In the genomic region with DNA sequence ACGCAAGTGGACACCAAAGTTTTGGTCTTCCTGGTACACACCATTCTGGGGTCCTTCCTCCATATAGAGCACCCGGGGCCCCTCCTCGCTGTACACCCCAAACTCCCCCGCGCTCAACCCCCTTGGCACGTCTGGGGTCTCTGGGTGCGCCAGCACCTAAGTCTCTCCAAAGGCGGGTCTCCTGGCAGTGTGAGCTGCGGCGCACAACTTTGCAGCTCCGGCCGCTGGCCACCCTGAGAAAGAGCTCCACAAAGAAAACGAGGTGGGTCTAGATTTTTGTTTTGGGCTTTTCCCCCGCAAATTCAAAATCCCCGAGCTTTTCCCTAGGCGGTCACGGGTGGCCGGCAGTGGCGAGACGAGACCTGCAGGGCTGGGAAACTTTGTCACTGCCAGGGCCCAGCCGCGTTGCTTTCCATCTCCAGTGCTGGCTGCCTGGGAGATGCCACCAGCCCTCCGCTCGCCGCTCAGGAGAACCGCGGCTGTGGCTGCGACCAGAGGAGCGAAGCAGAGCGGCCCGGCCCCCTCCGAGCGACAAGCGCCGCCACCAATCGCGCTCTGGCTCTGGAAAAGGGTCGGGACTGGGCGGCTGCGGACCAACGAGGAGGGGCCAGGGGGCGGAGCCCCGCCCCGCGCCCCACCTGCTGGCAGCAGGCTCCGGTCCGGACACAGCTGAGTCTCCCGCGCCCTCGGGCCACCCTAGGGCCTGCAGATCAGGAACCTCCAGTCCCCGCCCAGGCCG, we compare ENCODE assay signal across 8 mouse cellular contexts. TPM values are rescaled to one million over a fixed set of nuclear protein-coding genes. Genes with fewer than 3 reads are reported as not detected.
DNase-seq lines count a peak whose midpoint lies in the region; ATAC-seq and TF ChIP-seq lines count a peak whose summit lies in the region.

A gene (minus strand): TSS at position 474 of the 739 bp plus-strand sequence.

- WGBS in liver, embryonic 16.5 days (ENCODE audit: insufficient replicate concordance) = under 1% methylated on average over 52 of the region's 52 CpGs
- WGBS in olfactory bulb, adult 2 months = under 1% methylated on average over 52 of the region's 52 CpGs

- H3K4me2 ChIP-seq in liver, embryonic 16.5 days (ENCODE audit: low read depth, low read length) = peak within 1 kb of the TSS; percentile 51

- no peaks in the 10 kb centered on the region for H3K4me1 ChIP-seq in liver, embryonic 16.5 days (ENCODE audit: control insufficient read depth, low read depth, low read length)
- 0 out of 2 replicates have a peak, but pooled peaks cover 4% of the 10 kb centered on the region for H3K4me1 ChIP-seq in olfactory bulb, adult 2 months (ENCODE audit: control insufficient read depth, insufficient read depth, low read length)

- peak; percentile 79 for DNase-seq in ES-CJ7 (ENCODE audit: low read depth, low spot score)
- DNase-seq in cerebellum, adult 9-10 months = peak; percentile 91
- peak; percentile 86 to 95 for DNase-seq in frontal cortex, adult 2 months (ENCODE audit: extremely low spot score in 1 of 2, low spot score in 1 of 2)
- peak; percentile 97 for DNase-seq in heart, postnatal 4 days
- peak; percentile 91 to 95 for DNase-seq in layer of hippocampus, adult 18-20 months (ENCODE audit: low spot score in 2 of 2)
- DNase-seq in thymus, postnatal 0 days (ENCODE audit: low spot score) = peak; percentile 28

- no peaks in the 10 kb centered on the region for H3K9me3 ChIP-seq in liver, embryonic 16.5 days (replicated peaks; ENCODE audit: control insufficient read depth, low read length)

- TF ChIP-seq POLR2A in olfactory bulb, adult 2 months (IDR thresholded peaks at IDR 0.05; ENCODE audit: insufficient read depth, low read depth, low read length) = peak; percentile 84

- no peak within 1 kb of the TSS for H3K9ac ChIP-seq in liver, embryonic 16.5 days (ENCODE audit: low read depth, low read length)

- ATAC-seq in liver, embryonic 16.5 days (ENCODE audit: low read depth) = peak; percentile 90

- no peak within 1 kb of the TSS for H3K27ac ChIP-seq in liver, embryonic 16.5 days (ENCODE audit: low read length)
- peak within 1 kb of the TSS; percentile 52 for H3K27ac ChIP-seq in olfactory bulb, adult 2 months (ENCODE audit: insufficient read depth, low read depth, low read length)

- TF ChIP-seq CTCF in olfactory bulb, adult 2 months (IDR thresholded peaks at IDR 0.05; ENCODE audit: insufficient read depth, low read depth, low read length) = no peak

- H3K4me3 ChIP-seq in liver, embryonic 16.5 days (ENCODE audit: low read depth, low read length) = peak within 1 kb of the TSS; percentile 30
- H3K4me3 ChIP-seq in olfactory bulb, adult 2 months (ENCODE audit: insufficient read depth, low read depth, low read length) = peak within 1 kb of the TSS; percentile 54

- peaks cover 30% of the 10 kb centered on the region for H3K27me3 ChIP-seq in liver, embryonic 16.5 days (ENCODE audit: control insufficient read depth, insufficient read depth, low read depth, low read length)

- H3K36me3 ChIP-seq in liver, embryonic 16.5 days (ENCODE audit: control insufficient read depth, insufficient read depth) = no peaks in the 10 kb centered on the region

RNA-seq across cellular contexts. Expression of the gene that starts here (rescaled TPM):
- 28.7 and 29.0 TPM in 2 replicates for polyA plus RNA-seq in frontal cortex, adult 2 months (2012; rRNA removed)
- 10 to 100 TPM; 19.3 to 21.5 TPM for total RNA-seq in heart, postnatal 4 days (2021)
- 10 to 100 TPM; 53.2 to 58.5 TPM for total RNA-seq in layer of hippocampus, adult 18-20 months (2021)
- 2.1 and 2.2 TPM in 2 replicates for polyA plus RNA-seq in liver, embryonic 16.5 days (2015; fragmentation: Nextera tagmentation; extraction: Ambion mirVana)
- polyA plus RNA-seq in olfactory bulb, adult 2 months (2012; ENCODE audit: insufficient read depth, insufficient read length, low replicate concordance, missing spikeins) = not detected in 2 replicates
- 13.4 and 13.9 TPM in 2 replicates for polyA plus RNA-seq in thymus, postnatal 0 days (2015; fragmentation: Nextera tagmentation; extraction: Ambion mirVana)

Comparison
In these comparisons a context has a peak if more than half of its experiments do, and no peak if none do; other contexts are left out.
1. DNase-seq: peak in every context shown above with its lines; median percentile 97 in heart, postnatal 4 days; 93 in layer of hippocampus, adult 18-20 months; 91 in cerebellum, adult 9-10 months; 90 in frontal cortex, adult 2 months; 79 in ES-CJ7; 28 in thymus, postnatal 0 days.